Mouse (Mus musculus) olfactory bulb, adult 2 months (tissue): ENCODE data around the gene Stpg3.

Experiments
- CTCF ChIP-seq: fragments of 200-500 bp; IDR thresholded peaks from 2 replicates; pipeline ENCODE4 v1.5.1; 2012; ENCODE audit warnings: low read depth, mild to moderate bottlenecking, low read length, moderate library complexity; ENCODE audit not compliant: insufficient read depth
- POLR2A ChIP-seq: fragments of 200-500 bp; IDR thresholded peaks from 2 replicates; pipeline ENCODE4 v1.6.1; 2012; ENCODE audit warnings: mild to moderate bottlenecking, low read depth, low read length, moderate library complexity; ENCODE audit not compliant: insufficient read depth

DNA sequence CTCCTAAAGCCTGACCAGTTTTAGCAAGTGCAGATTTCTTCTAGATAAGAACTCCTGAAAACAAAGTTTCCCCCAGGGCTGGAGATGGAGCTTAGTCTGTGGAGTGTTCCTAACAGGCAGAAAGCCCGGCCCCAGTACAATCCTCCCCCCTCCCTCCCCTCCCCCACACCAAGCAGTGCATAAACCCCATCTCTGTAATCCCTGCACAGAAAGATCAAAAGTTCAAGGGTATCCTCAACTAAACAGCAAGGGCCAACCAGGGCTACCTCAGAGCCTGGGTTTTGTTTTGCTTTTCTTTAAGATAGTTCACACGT, 45.8 kb downstream of the Stpg3 start:
- TF ChIP-seq CTCF (no peak), POLR2A (no peak)
